Mouse (Mus musculus) intestine, embryonic 14.5 days (tissue): ENCODE results near the gene Pon2. TPM values are rescaled to one million over a fixed set of nuclear protein-coding genes. Genes with fewer than 3 reads are reported as not detected.
A peak's percentile ranks its signal among the peaks of the same experiment; 100 is the strongest.

Source experiments
- ATAC-seq: fragments of 200-750 bp; cut with Nextera tagmentation; replicated peaks from 2 replicates; pipeline ENCODE4 v1.8.0; 2017; ENCODE audit warnings: low read depth, moderate number of reproducible peaks, moderate TSS enrichment, moderate library complexity; ENCODE audit not compliant: low FRiP score, low TSS enrichment
- DNase-seq: peaks from one replicate; pipeline ENCODE4 v3.0.0-alpha.2; 2018; ENCODE audit warnings: low spot score
- H3K27ac ChIP-seq: fragments of 300-500 bp; sonication (generic); 2 replicates; pipeline ENCODE4 v1.5.1; 2014; ENCODE audit warnings: low read depth, mild to moderate bottlenecking, control low read depth
- H3K27me3 ChIP-seq: fragments of 300-500 bp; sonication (generic); replicated peaks from 2 replicates; pipeline ENCODE4 v1.6.1; 2014; ENCODE audit warnings: low read length, control low read depth; ENCODE audit not compliant: control insufficient read depth, insufficient read depth
- H3K36me3 ChIP-seq: fragments of 300-500 bp; sonication (generic); 2 replicates; pipeline ENCODE4 v1.6.1; 2014; ENCODE audit warnings: low read length, control low read depth; ENCODE audit not compliant: control insufficient read depth, insufficient read depth
- H3K4me1 ChIP-seq: fragments of 300-500 bp; sonication (generic); replicated peaks from 2 replicates; pipeline ENCODE4 v1.6.1; 2014; ENCODE audit warnings: low read length, control low read depth, mixed read lengths; ENCODE audit not compliant: control insufficient read depth, insufficient read depth
- H3K4me2 ChIP-seq: fragments of 300-500 bp; sonication (generic); 2 replicates; pipeline ENCODE4 v1.6.1; 2014; ENCODE audit warnings: low read length
- H3K4me3 ChIP-seq: fragments of 300-500 bp; sonication (generic); 2 replicates; pipeline ENCODE4 v1.5.1; 2014; ENCODE audit warnings: low read depth, low read length, control low read depth, mixed read lengths
- H3K9ac ChIP-seq: fragments of 300-500 bp; sonication (generic); 2 replicates; pipeline ENCODE4 v1.6.1; 2014; ENCODE audit warnings: mild to moderate bottlenecking, low read length
- H3K9me3 ChIP-seq: fragments of 300-500 bp; sonication (generic); 2 replicates; pipeline ENCODE4 v1.6.1; 2016; ENCODE audit warnings: low read length, control low read depth; ENCODE audit not compliant: control insufficient read depth
- WGBS: fragments of 180-500 bp; shearing (Covaris S2); extraction: QIAGEN DNeasy Blood & Tissue Kit; methylation state at CpG from one replicate; pipeline ENCODE4 v1.1.7; 2014; 5-methylcytosine and 5-hydroxymethylcytosine counted together
- polyA plus RNA-seq: library from polyadenylated mRNA; unstranded; fragments of >200 nt; fragmentation: Nextera tagmentation; extraction: Ambion mirVana; gene quantifications from 2 replicates; pipeline ENCODE4 v1.2.1, GENCODE M21; 2014

Pon2 gene
- polyA plus RNA-seq, 1 experiment from 2014 or later = 35.9 TPM

DNA sequence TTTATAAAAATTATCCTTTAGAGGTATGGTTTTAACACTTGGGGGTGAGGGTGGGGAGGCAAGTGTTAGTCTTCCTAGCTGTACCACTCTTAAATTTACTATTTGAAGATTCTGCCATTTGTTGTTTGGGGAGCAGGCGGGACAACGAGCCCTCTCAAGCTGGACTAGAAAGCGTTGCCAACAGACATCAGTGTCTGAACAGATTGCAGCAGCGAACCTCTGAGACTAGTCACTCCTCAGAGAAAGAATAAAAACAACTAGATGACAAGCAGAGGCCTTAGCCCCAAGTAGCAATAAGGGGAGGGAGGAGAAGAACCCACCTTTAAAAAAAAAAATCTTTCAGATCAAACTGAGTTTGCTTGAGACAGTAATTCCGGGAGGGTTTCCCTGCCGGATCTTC, 43.0 kb downstream of the Pon2 start:
- Histone ChIP-seq H3K4me1 (peaks cover 3% of the 10 kb centered on the region; the same call in 1 of the 2 replicates), H3K27me3 (no peaks in the 10 kb centered on the region), H3K9ac (peak overlapping the region; percentile 48; the same call in 1 of the 2 replicates), H3K4me2 (peak overlapping the region; percentile 73), H3K9me3 (no peaks in the 10 kb centered on the region), H3K4me3 (peak overlapping the region; percentile 45), H3K27ac (no peak overlapping the region), H3K36me3 (no peaks in the 10 kb centered on the region)
- ATAC-seq (no peak), DNase-seq (peak; percentile 52)
- WGBS = 40% methylated on average over 6 of the region's 6 CpGs

- ATAC-seq (no peak), DNase-seq (no peak)
- Histone ChIP-seq H3K9me3 (no peaks in the 10 kb centered on the region), H3K4me2 (peak overlapping the region; percentile 73), H3K4me3 (no peak overlapping the region), H3K36me3 (no peaks in the 10 kb centered on the region), H3K9ac (no peak overlapping the region), H3K4me1 (peaks cover 3% of the 10 kb centered on the region; the same call in 1 of the 2 replicates), H3K27me3 (no peaks in the 10 kb centered on the region), H3K27ac (no peak overlapping the region)
- 98% methylated on average over 2 of the region's 2 CpGs for WGBS
Observed at GRCm38 (mm10) chr6:5254869-5255268, 43.4 kb downstream of the Pon2 start.

DNA sequence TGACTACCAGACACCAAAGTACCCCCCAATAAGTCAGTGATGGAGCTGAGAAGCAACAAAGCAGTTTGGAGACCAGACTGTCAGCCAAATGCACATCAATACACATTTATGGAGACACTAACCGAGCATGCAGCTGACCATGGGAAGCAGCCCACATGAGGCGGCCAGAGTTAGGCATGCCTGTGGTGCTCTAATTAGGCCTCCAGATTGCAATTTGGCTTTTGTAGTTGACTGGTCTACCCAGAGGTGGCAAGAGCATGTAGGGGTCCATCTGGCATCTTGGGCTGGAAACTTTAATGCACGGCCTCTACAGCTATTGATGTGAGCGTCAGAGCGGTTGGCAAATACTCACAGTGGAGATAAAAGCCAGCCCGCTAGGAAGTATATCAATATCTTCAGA, 52.3 kb downstream of the Pon2 start:
- DNase-seq (no peak), ATAC-seq (no peak)
- Histone ChIP-seq H3K9me3 (no peaks in the 10 kb centered on the region), H3K4me3 (no peak overlapping the region), H3K4me2 (no peak overlapping the region), H3K27ac (no peak overlapping the region), H3K4me1 (no peaks in the 10 kb centered on the region), H3K36me3 (no peaks in the 10 kb centered on the region), H3K27me3 (no peaks in the 10 kb centered on the region), H3K9ac (no peak overlapping the region)
- WGBS = 94% methylated on average over 6 of the region's 6 CpGs

- DNase-seq = peak; percentile 6
- WGBS = 78% methylated on average over 3 of the region's 3 CpGs
- no peaks in the 10 kb centered on the region for H3K4me1 ChIP-seq
- ATAC-seq = no peak
- no peak overlapping the region for H3K4me3 ChIP-seq
- no peak overlapping the region for H3K4me2 ChIP-seq
- no peak overlapping the region for H3K9ac ChIP-seq
- H3K9me3 ChIP-seq = no peaks in the 10 kb centered on the region
- H3K36me3 ChIP-seq = no peaks in the 10 kb centered on the region
- H3K27me3 ChIP-seq = no peaks in the 10 kb centered on the region
- H3K27ac ChIP-seq = no peak overlapping the region
Observed at GRCm38 (mm10) chr6:5238799-5239198, 59.5 kb downstream of the Pon2 start.

DNA sequence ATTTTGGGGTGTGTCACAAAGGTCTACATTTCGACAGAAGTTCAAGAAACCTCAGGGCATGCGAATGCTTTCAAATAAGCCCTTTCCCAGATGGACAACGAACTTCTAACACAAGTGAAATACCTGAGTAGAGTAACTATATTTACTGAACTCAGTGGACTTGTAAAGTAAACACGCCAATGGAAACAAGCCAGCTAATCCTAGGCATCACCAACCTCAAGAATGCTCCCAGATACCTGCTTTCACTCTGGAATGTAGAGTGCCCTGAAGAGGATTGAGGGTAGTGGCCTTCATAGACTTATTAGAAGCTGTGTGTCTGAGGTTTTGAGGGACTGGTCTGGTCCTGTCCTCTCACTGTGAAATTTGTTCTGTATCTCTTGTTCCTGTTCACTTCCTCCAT, 60.7 kb downstream of the Pon2 start:
- no peaks in the 10 kb centered on the region for H3K36me3 ChIP-seq
- no peak overlapping the region for H3K27ac ChIP-seq
- no peaks in the 10 kb centered on the region for H3K9me3 ChIP-seq
- no peaks in the 10 kb centered on the region for H3K4me1 ChIP-seq
- peak; percentile 2 for DNase-seq
- no peaks in the 10 kb centered on the region for H3K27me3 ChIP-seq
- ATAC-seq = no peak
- no peak overlapping the region for H3K9ac ChIP-seq
- WGBS = 74% methylated on average over 4 of the region's 4 CpGs
- H3K4me2 ChIP-seq = no peak overlapping the region
- H3K4me3 ChIP-seq = no peak overlapping the region

GRCm38 (mm10) chr6:5236843-5237371, 61.3 kb downstream of the Pon2 start:
- DNase-seq (no peak), ATAC-seq (no peak)
- no peak overlapping the region for H3K9ac ChIP-seq
- H3K27ac ChIP-seq = no peak overlapping the region
- H3K27me3 ChIP-seq = no peaks in the 10 kb centered on the region
- no peaks in the 10 kb centered on the region for H3K9me3 ChIP-seq
- H3K4me3 ChIP-seq = no peak overlapping the region
- H3K36me3 ChIP-seq = no peaks in the 10 kb centered on the region
- no peak overlapping the region for H3K4me2 ChIP-seq
- WGBS = 91% methylated on average over 8 of the region's 8 CpGs
- no peaks in the 10 kb centered on the region for H3K4me1 ChIP-seq

DNA sequence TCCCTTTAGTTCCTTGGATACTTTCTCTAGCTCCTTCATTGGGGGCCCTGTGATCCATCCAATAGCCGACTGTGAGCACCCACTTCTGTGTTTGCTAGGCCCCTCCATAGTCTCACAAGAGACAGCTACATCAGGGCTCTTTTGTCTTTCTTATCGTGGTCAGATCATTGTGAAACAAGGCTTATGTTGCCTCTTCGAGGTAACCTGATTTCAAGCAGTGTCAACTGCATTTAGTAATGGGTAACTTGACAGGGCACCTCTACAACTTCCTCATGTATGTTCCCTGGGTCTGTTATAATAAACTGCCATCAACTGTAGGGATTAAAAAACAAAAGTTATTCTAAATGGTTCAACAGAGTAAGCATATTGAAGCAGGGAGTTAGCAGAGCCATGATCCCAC, 63.7 kb downstream of the Pon2 start:
- Histone ChIP-seq H3K27me3 (no peaks in the 10 kb centered on the region), H3K4me1 (no peaks in the 10 kb centered on the region), H3K9ac (no peak overlapping the region), H3K9me3 (no peaks in the 10 kb centered on the region), H3K4me3 (no peak overlapping the region), H3K27ac (no peak overlapping the region), H3K4me2 (no peak overlapping the region), H3K36me3 (no peaks in the 10 kb centered on the region)
- DNase-seq = no peak
- no peak for ATAC-seq
- 84% methylated on average over 3 of the region's 3 CpGs for WGBS

- no peak overlapping the region for H3K9ac ChIP-seq
- no peak overlapping the region for H3K27ac ChIP-seq
- 93% methylated on average over 1 of the region's 1 CpGs for WGBS
- no peak overlapping the region for H3K4me3 ChIP-seq
- DNase-seq = no peak
- H3K36me3 ChIP-seq = no peaks in the 10 kb centered on the region
- ATAC-seq = no peak
- no peaks in the 10 kb centered on the region for H3K27me3 ChIP-seq
- H3K9me3 ChIP-seq = no peaks in the 10 kb centered on the region
- no peak overlapping the region for H3K4me2 ChIP-seq
- H3K4me1 ChIP-seq = no peaks in the 10 kb centered on the region
Observed at GRCm38 (mm10) chr6:5233812-5234211, 64.4 kb downstream of the Pon2 start.

- Histone ChIP-seq H3K9me3 (no peaks in the 10 kb centered on the region), H3K4me2 (no peak overlapping the region), H3K27me3 (no peaks in the 10 kb centered on the region), H3K9ac (no peak overlapping the region), H3K36me3 (no peaks in the 10 kb centered on the region), H3K4me3 (no peak overlapping the region), H3K27ac (no peak overlapping the region), H3K4me1 (no peaks in the 10 kb centered on the region)
- DNase-seq (no peak), ATAC-seq (no peak)
- WGBS = 88% methylated on average over 4 of the region's 4 CpGs
Observed at GRCm38 (mm10) chr6:5232022-5232421, 66.2 kb downstream of the Pon2 start.
